Comparison of ENCODE assay signal across 24 mouse cellular contexts in the genomic region with DNA sequence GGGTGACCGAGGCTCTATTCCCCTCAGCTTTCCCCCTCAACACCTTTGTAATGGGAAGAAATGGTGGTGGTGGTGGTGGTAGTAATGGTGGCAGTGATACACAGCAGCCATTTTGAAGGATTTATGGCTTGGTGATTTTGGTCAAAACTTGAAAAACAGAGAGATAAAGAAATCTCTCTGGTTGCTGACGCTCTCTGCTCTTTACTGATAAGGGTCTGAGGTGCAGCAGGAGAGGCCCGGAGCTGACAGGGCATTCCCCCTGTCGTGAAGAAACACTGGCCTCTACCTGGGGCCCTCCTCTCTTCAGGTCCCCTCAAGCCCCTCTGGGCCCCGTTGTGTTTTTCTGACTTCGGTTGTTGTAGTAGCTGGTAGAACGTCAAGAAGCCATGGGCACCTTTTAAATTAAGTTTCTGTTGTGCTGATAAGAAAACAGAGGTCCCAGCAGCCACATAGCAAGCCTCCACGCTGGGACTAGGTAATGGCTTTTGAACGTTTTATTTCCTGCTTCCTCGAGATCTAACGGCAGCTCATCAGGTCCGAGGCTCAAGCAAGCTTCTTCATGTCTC. TPM values are rescaled to one million over a fixed set of nuclear protein-coding genes. Genes with fewer than 3 reads are reported as not detected.
DNase-seq lines count a peak whose midpoint lies in the region; ATAC-seq and TF ChIP-seq lines count a peak whose summit lies in the region.
"Had no signal": no experiment of that assay in that cellular context is flagged by ENCODE, and none has a peak within 500 bp of the region (broad histone marks: within the 10 kb centered on the region; RNA-seq: fewer than 3 reads in every experiment).

No protein-coding gene starts in this region.

- no peaks in the 10 kb centered on the region for H3K36me3 ChIP-seq in liver, embryonic 11.5 days (ENCODE audit: control insufficient read depth, insufficient read depth, low read length)
- H3K36me3 ChIP-seq in liver, postnatal 0 days (replicated peaks; ENCODE audit: insufficient read depth, low read length), result no peaks in the 10 kb centered on the region
- H3K36me3 ChIP-seq: forebrain, embryonic 15.5 days; heart, embryonic 12.5 days; hindbrain, embryonic 12.5 days; midbrain, embryonic 13.5 days; stomach, embryonic 15.5 days had no signal

- ATAC-seq in liver, embryonic 11.5 days (replicated peaks; ENCODE audit: low FRiP score), result peak; percentile 54; the same call in 1 of the 2 replicates
- ATAC-seq in liver, postnatal 0 days, result no peak
- ATAC-seq: CD4-positive, CD25-positive, alpha-beta regulatory T cell, adult 4 months; forebrain, embryonic 15.5 days; midbrain, embryonic 13.5 days; Patski had no signal

- intact Hi-C loops in heart, postnatal 14 days (cut with DNase I), result no loop called here

- H3K4me3 ChIP-seq in liver, embryonic 11.5 days (ENCODE audit: low read depth, low read length), result no peak overlapping the region
- H3K4me3 ChIP-seq in liver, postnatal 0 days (ENCODE audit: low read depth, low read length), result no peak overlapping the region
- H3K4me3 ChIP-seq: forebrain, embryonic 15.5 days; heart, embryonic 12.5 days; hindbrain, embryonic 12.5 days; layer of hippocampus, adult 2 months; midbrain, embryonic 13.5 days; stomach, embryonic 15.5 days had no signal

- H3K9me3 ChIP-seq in liver, embryonic 11.5 days (ENCODE audit: control insufficient read depth, low read length), result no peaks in the 10 kb centered on the region
- no peaks in the 10 kb centered on the region for H3K9me3 ChIP-seq in liver, postnatal 0 days (ENCODE audit: low read length)
- H3K9me3 ChIP-seq: forebrain, embryonic 15.5 days; heart, embryonic 12.5 days; hindbrain, embryonic 12.5 days; midbrain, embryonic 13.5 days; stomach, embryonic 15.5 days had no signal

- peak; percentile 74 for DNase-seq in heart, adult 11 months
- no peak for DNase-seq in heart, postnatal 14 days
- peak; percentile 44 for DNase-seq in c-Kit-positive CD71-positive TER-119-positive erythroid progenitor cells, embryonic 14.5 days (ENCODE audit: low spot score)
- no peak for DNase-seq in liver, embryonic 11.5 days (ENCODE audit: low spot score)
- DNase-seq in liver, postnatal 0 days, result peak; percentile 11
- DNase-seq in adrenal gland, postnatal 10 days, result no peak
- no peak for DNase-seq in heart, adult 9 months (ENCODE audit: low spot score in 2 of 2)
- DNase-seq in heart, adult 8-10 months (ENCODE audit: low spot score), result no peak
- DNase-seq: adrenal gland, adult 2 months; cerebellum, adult 8-10 months; cerebellum, postnatal 36 days; heart, postnatal 10 days; kidney, adult 9 months; kidney, postnatal 14 days; lung, adult 2 months; lung, postnatal 14 days had no signal

- no peak for TF ChIP-seq EP300 in liver, postnatal 0 days (IDR thresholded peaks at IDR 0.05; ENCODE audit: low read depth)

- no peaks in the 10 kb centered on the region for H3K27me3 ChIP-seq in liver, embryonic 11.5 days (replicated peaks; ENCODE audit: control insufficient read depth, insufficient read depth, low read length)
- H3K27me3 ChIP-seq in liver, postnatal 0 days (ENCODE audit: insufficient read depth, low read length), result no peaks in the 10 kb centered on the region
- H3K27me3 ChIP-seq: forebrain, embryonic 15.5 days; heart, embryonic 12.5 days; hindbrain, embryonic 12.5 days; midbrain, embryonic 13.5 days; Patski; stomach, embryonic 15.5 days had no signal

- 39% methylated on average over 12 of the region's 12 CpGs for WGBS in liver, embryonic 11.5 days
- WGBS in liver, postnatal 0 days (ENCODE audit: insufficient replicate concordance), result 51% methylated on average over 12 of the region's 12 CpGs

- H3K27ac ChIP-seq in liver, embryonic 11.5 days (ENCODE audit: low read depth, low read length), result no peak overlapping the region
- H3K27ac ChIP-seq in liver, postnatal 0 days (ENCODE audit: low read depth), result no peak overlapping the region
- H3K27ac ChIP-seq: forebrain, embryonic 15.5 days; hindbrain, embryonic 12.5 days; midbrain, embryonic 13.5 days; stomach, embryonic 15.5 days had no signal

- H3K9ac ChIP-seq in liver, embryonic 11.5 days (ENCODE audit: low read depth, low read length), result no peak overlapping the region
- no peak overlapping the region for H3K9ac ChIP-seq in liver, postnatal 0 days (replicated peaks)
- H3K9ac ChIP-seq: forebrain, embryonic 15.5 days; heart, embryonic 12.5 days; hindbrain, embryonic 12.5 days; midbrain, embryonic 13.5 days; stomach, embryonic 15.5 days had no signal

- H3K4me2 ChIP-seq in liver, embryonic 11.5 days, result peak overlapping the region; percentile 19; the same call in 1 of the 2 replicates
- no peak overlapping the region for H3K4me2 ChIP-seq in liver, postnatal 0 days (ENCODE audit: low read depth, low read length)
- H3K4me2 ChIP-seq: forebrain, embryonic 15.5 days; heart, embryonic 12.5 days; hindbrain, embryonic 12.5 days; midbrain, embryonic 13.5 days; stomach, embryonic 15.5 days had no signal

- TF ChIP-seq CTCF in liver, postnatal 0 days (IDR thresholded peaks at IDR 0.05; ENCODE audit: low read depth), result no peak

- H3K4me1 ChIP-seq in liver, embryonic 11.5 days (replicated peaks; ENCODE audit: control insufficient read depth, insufficient read depth, low read length), result peaks cover 9% of the 10 kb centered on the region
- peaks cover 5% of the 10 kb centered on the region for H3K4me1 ChIP-seq in liver, postnatal 0 days (ENCODE audit: insufficient read depth)

RNA-seq across cellular contexts. Expression of gene Rab14, which starts 12.5 kb away (rescaled TPM):
- 100 to 1,000 TPM; 134 to 139 TPM for total RNA-seq in heart, postnatal 14 days (2021)
- polyA plus RNA-seq in liver, embryonic 11.5 days (2014; fragmentation: Nextera tagmentation; extraction: Ambion mirVana), result 192 and 201 TPM in 2 replicates
- polyA plus RNA-seq in liver, postnatal 0 days (2015; fragmentation: Nextera tagmentation; extraction: Ambion mirVana), result 208 and 217 TPM in 2 replicates
- 100 to 1,000 TPM; 172 to 185 TPM for total RNA-seq in adrenal gland, postnatal 10 days (2021)
- 100 to 1,000 TPM; 120 to 139 (median 132) TPM for total RNA-seq in heart, adult 8-10 months (2022)

RNA-seq across cellular contexts. Expression of gene Gsn, which starts 42.8 kb away (rescaled TPM):
- total RNA-seq in heart, postnatal 14 days (2021), result 100 to 1,000 TPM; 271 to 430 TPM
- polyA plus RNA-seq in liver, embryonic 11.5 days (2014; fragmentation: Nextera tagmentation; extraction: Ambion mirVana), result 76.4 and 85.4 TPM in 2 replicates
- 56.1 and 59.7 TPM in 2 replicates for polyA plus RNA-seq in liver, postnatal 0 days (2015; fragmentation: Nextera tagmentation; extraction: Ambion mirVana)
- total RNA-seq in adrenal gland, postnatal 10 days (2021), result 100 to 1,000 TPM; 161 to 192 TPM
- 100 to 1,000 TPM; 584 to 827 (median 671) TPM for total RNA-seq in heart, adult 8-10 months (2022)

Comparison
In these comparisons a context has a peak if more than half of its experiments do, and no peak if none do; other contexts are left out.
1. DNase-seq: peak in heart, adult 11 months (single experiment), c-Kit-positive CD71-positive TER-119-positive erythroid progenitor cells, embryonic 14.5 days (single experiment) and liver, postnatal 0 days (single experiment); none in heart, postnatal 14 days (0 of 2), liver, embryonic 11.5 days (single experiment), adrenal gland, postnatal 10 days (single experiment), heart, adult 9 months (0 of 2) and heart, adult 8-10 months (single experiment).